Mouse (Mus musculus): Measurements from ENCODE around the gene Npepps.
A peak's percentile ranks its signal among the peaks of the same experiment; 100 is the strongest.

GRCm38 (mm10) chr11:97188643-97188955 is 91.8 kb downstream of the Npepps start:
- TF ChIP-seq USF1 (IDR thresholded peaks at IDR 0.05; ENCODE audit: low read depth) (peak; percentile 81), CTCF (IDR thresholded peaks at IDR 0.05; ENCODE audit: control insufficient read depth, insufficient read depth, insufficient read length) (no peak), MYOD1 (IDR thresholded peaks at IDR 0.05; ENCODE audit: control insufficient read depth, insufficient read length, low read depth) (no peak), MAX (IDR thresholded peaks at IDR 0.05) (no peak)
